Mouse (Mus musculus) lung, postnatal 0 days (tissue): ENCODE measurements at regions not wholly inside any gene's neighbourhood (a gene's known extent, or its start where the extent isn't known, plus 50 kb on each side); places are given as distances from the start of the nearest gene placed in this dataset.

ENCODE experiments used
- ATAC-seq: fragments of 200-750 bp; cut with Nextera tagmentation; 2 replicates; pipeline ENCODE4 v1.8.0; 2017; ENCODE audit warnings: moderate library complexity
- DNase-seq: peaks from one replicate; pipeline ENCODE4 v3.0.0-alpha.2; 2016; ENCODE audit warnings: low spot score
- H3K27ac ChIP-seq: fragments of 300-500 bp; sonication (generic); 2 replicates; pipeline ENCODE4 v1.5.1; 2014; ENCODE audit warnings: antibody characterized with exemption, mild to moderate bottlenecking, low read length, mixed read lengths
- H3K27me3 ChIP-seq: fragments of 300-500 bp; sonication (generic); replicated peaks from 2 replicates; pipeline ENCODE4 v1.6.1; 2014; ENCODE audit warnings: low read length, mixed read lengths; ENCODE audit not compliant: insufficient read depth
- H3K36me3 ChIP-seq: fragments of 300-500 bp; sonication (generic); 2 replicates; pipeline ENCODE4 v1.6.1; 2014; ENCODE audit warnings: low read length, mixed read lengths; ENCODE audit not compliant: insufficient read depth
- H3K4me1 ChIP-seq: fragments of 300-500 bp; sonication (generic); 2 replicates; pipeline ENCODE4 v1.6.1; 2014; ENCODE audit warnings: antibody characterized with exemption, low read depth, low read length, mixed read lengths; ENCODE audit not compliant: insufficient read depth
- H3K4me2 ChIP-seq: fragments of 300-500 bp; sonication (generic); replicated peaks from 2 replicates; pipeline ENCODE4 v1.6.1; 2014; ENCODE audit warnings: low read depth, mild to moderate bottlenecking, low read length, moderate library complexity, mixed read lengths
- H3K4me3 ChIP-seq: fragments of 300-500 bp; sonication (generic); 2 replicates; pipeline ENCODE4 v1.5.1; 2014; ENCODE audit warnings: low read depth, low read length
- H3K9ac ChIP-seq: fragments of 300-500 bp; sonication (generic); replicated peaks from 2 replicates; pipeline ENCODE4 v1.6.1; 2014; ENCODE audit warnings: low read depth, mild to moderate bottlenecking
- H3K9me3 ChIP-seq: fragments of 300-500 bp; sonication (generic); 2 replicates; pipeline ENCODE4 v1.6.1; 2016; ENCODE audit warnings: low read length, mixed read lengths
- CTCF ChIP-seq: IDR thresholded peaks from 2 replicates; pipeline ENCODE4 v1.5.1; 2016; ENCODE audit warnings: antibody characterized with exemption, mild to moderate bottlenecking
- EP300 ChIP-seq: IDR thresholded peaks from 2 replicates; pipeline ENCODE4 v1.6.1; 2016; ENCODE audit warnings: antibody characterized with exemption, mild to moderate bottlenecking, control low read depth
- WGBS: fragments of 180-500 bp; shearing (Covaris S2); extraction: QIAGEN DNeasy Blood & Tissue Kit; methylation state at CpG from one replicate; pipeline ENCODE4 v1.1.7; 2014; 5-methylcytosine and 5-hydroxymethylcytosine counted together

- Histone ChIP-seq H3K27ac (0 out of 2 replicates have a peak overlapping the region, but pooled peaks have one; percentile 51), H3K36me3 (no peaks in the 10 kb centered on the region), H3K27me3 (no peaks in the 10 kb centered on the region), H3K4me3 (no peak overlapping the region), H3K9ac (no peak overlapping the region), H3K4me2 (no peak overlapping the region), H3K9me3 (no peaks in the 10 kb centered on the region), H3K4me1 (no peaks in the 10 kb centered on the region; the same call in 1 of the 2 replicates)
- ATAC-seq, result peak; percentile 83
- TF ChIP-seq EP300 (peak; percentile 94), CTCF (no peak)
- DNase-seq, result peak; percentile 68
- 31% methylated on average over 7 of the region's 7 CpGs for WGBS
These were observed 52.0 kb upstream of the Trp53i11 start for GRCm38 (mm10) chr2:93135324-93135723.

GRCm38 (mm10) chr2:93133301-93133971 is 53.9 kb upstream of the Trp53i11 start:
- Histone ChIP-seq H3K9ac (no peak overlapping the region), H3K4me1 (no peaks in the 10 kb centered on the region; the same call in 1 of the 2 replicates), H3K4me2 (no peak overlapping the region), H3K27ac (no peak overlapping the region), H3K27me3 (no peaks in the 10 kb centered on the region), H3K36me3 (no peaks in the 10 kb centered on the region), H3K9me3 (no peaks in the 10 kb centered on the region), H3K4me3 (no peak overlapping the region)
- no peak for TF ChIP-seq EP300
- no peak for TF ChIP-seq CTCF
- WGBS, result 62% methylated on average over 10 of the region's 10 CpGs
- ATAC-seq (no peak), DNase-seq (peak; percentile 26)

GRCm38 (mm10) chr2:93131825-93132623 is 55.3 kb upstream of the Trp53i11 start:
- Histone ChIP-seq H3K36me3 (no peaks in the 10 kb centered on the region), H3K27me3 (no peaks in the 10 kb centered on the region), H3K27ac (peak overlapping the region; percentile 39), H3K9me3 (no peaks in the 10 kb centered on the region), H3K9ac (no peak overlapping the region), H3K4me1 (peaks cover under 1% of the 10 kb centered on the region; the same call in 1 of the 2 replicates), H3K4me3 (no peak overlapping the region), H3K4me2 (no peak overlapping the region)
- DNase-seq (peak; percentile 73), ATAC-seq (peak; percentile 84)
- TF ChIP-seq CTCF, result no peak
- peak; percentile 97 for TF ChIP-seq EP300
- WGBS, result 33% methylated on average over 9 of the region's 9 CpGs

- H3K9ac ChIP-seq, result no peak overlapping the region
- no peaks in the 10 kb centered on the region for H3K36me3 ChIP-seq
- H3K27ac ChIP-seq, result no peak overlapping the region
- no peak overlapping the region for H3K4me3 ChIP-seq
- no peak for DNase-seq
- no peaks in the 10 kb centered on the region for H3K27me3 ChIP-seq
- TF ChIP-seq CTCF (no peak), EP300 (no peak)
- 56% methylated on average over 9 of the region's 9 CpGs for WGBS
- peaks cover 4% of the 10 kb centered on the region; the same call in 1 of the 2 replicates for H3K4me1 ChIP-seq
- no peak overlapping the region for H3K4me2 ChIP-seq
- H3K9me3 ChIP-seq, result no peaks in the 10 kb centered on the region
- no peak for ATAC-seq
These were observed 56.1 kb upstream of the Trp53i11 start for GRCm38 (mm10) chr2:93131236-93131635.

GRCm38 (mm10) chr2:93129176-93129575 is 58.2 kb upstream of the Trp53i11 start:
- Histone ChIP-seq H3K4me1 (peaks cover 4% of the 10 kb centered on the region; the same call in 1 of the 2 replicates), H3K9me3 (no peaks in the 10 kb centered on the region), H3K27ac (no peak overlapping the region), H3K9ac (no peak overlapping the region), H3K36me3 (no peaks in the 10 kb centered on the region), H3K4me2 (no peak overlapping the region), H3K4me3 (no peak overlapping the region), H3K27me3 (no peaks in the 10 kb centered on the region)
- TF ChIP-seq EP300 (no peak), CTCF (no peak)
- WGBS, result 36% methylated on average over 4 of the region's 4 CpGs
- DNase-seq (no peak), ATAC-seq (no peak)

- DNase-seq (peak; percentile 75), ATAC-seq (peak; percentile 91)
- Histone ChIP-seq H3K4me2 (no peak overlapping the region), H3K4me3 (no peak overlapping the region), H3K27me3 (no peaks in the 10 kb centered on the region), H3K4me1 (peaks cover 4% of the 10 kb centered on the region; the same call in 1 of the 2 replicates), H3K27ac (no peak overlapping the region), H3K36me3 (no peaks in the 10 kb centered on the region), H3K9ac (no peak overlapping the region), H3K9me3 (no peaks in the 10 kb centered on the region)
- WGBS, result 26% methylated on average over 7 of the region's 7 CpGs
- TF ChIP-seq EP300, result peak; percentile 95
- TF ChIP-seq CTCF, result no peak
These were observed 60.7 kb upstream of the Trp53i11 start for GRCm38 (mm10) chr2:93126595-93127165.
